Mouse (Mus musculus) left cerebral cortex, postnatal 10 days (tissue): Measurements from ENCODE around the gene Aqp3. TPM values are rescaled to one million over a fixed set of nuclear protein-coding genes. Genes with fewer than 3 reads are reported as not detected.

Source experiments
- DNase-seq, 2 experiments: peaks; one replicate each; pipeline ENCODE4 v3.0.0; 2021 to 2022; ENCODE audit warnings: low spot score in 2 of 2, mixed read lengths in 1 of 2; ENCODE audit errors: extremely low spot score in 1 of 2
- intact Hi-C: fragments of 180-260 bp; cut with DNase I; formaldehyde crosslinking; loops from one replicate; pipeline ENCODE4 v1.15.1; 2025
- total RNA-seq, 2 experiments: library from RNA; stranded (reverse); gene quantifications; 2 replicates each; pipeline ENCODE4 v1.2.3; 2021

The Aqp3 gene
- total RNA-seq: not detected

- peak in 1 of 2 experiments; percentile 50 for DNase-seq
- intact Hi-C loops: no loop called here
Measured at GRCm38 (mm10) chr4:41097871-41098576, at the start of gene Aqp3. Gene Aqp3 (minus strand): TSS chr4:41098183.

GRCm38 (mm10) chr4:41142601-41143000 lies 44.6 kb upstream of the Aqp3 start:
- intact Hi-C loops: no loop called here

GRCm38 (mm10) chr4:41140174-41140875 lies 42.3 kb upstream of the Aqp3 start:
- no peak for DNase-seq
- intact Hi-C loops: no loop called here

More at GRCm38 (mm10) chr4:41142601-41143000, 44.6 kb upstream of the Aqp3 start:
- DNase-seq: no peak

- no peak for DNase-seq
- intact Hi-C loops: no loop called here
Measured at GRCm38 (mm10) chr4:41136811-41137210, 38.8 kb upstream of the Aqp3 start.

- DNase-seq: no peak
- intact Hi-C loops: no loop called here
Measured at GRCm38 (mm10) chr4:41136454-41136805, 38.4 kb upstream of the Aqp3 start.

GRCm38 (mm10) chr4:41135711-41136453 lies 37.9 kb upstream of the Aqp3 start, which contains the start of gene Ube2r2:
Gene Ube2r2 (plus strand): TSS chr4:41135743.
- peak in 1 of 2 experiments; percentile 83 for DNase-seq
- intact Hi-C loops: no loop called here

- intact Hi-C loops: loop anchor here (5.0 kb wide), 1 partner anchor 32 kb away; no protein-coding TSS in a partner anchor
Measured at GRCm38 (mm10) chr4:41134935-41135710, 37.1 kb upstream of the Aqp3 start.

GRCm38 (mm10) chr4:41133529-41134291 lies 35.7 kb upstream of the Aqp3 start:
- intact Hi-C loops: loop anchor here (5.0 kb wide), 1 partner anchor 34 kb away; no protein-coding TSS in a partner anchor
- DNase-seq: no peak

More at GRCm38 (mm10) chr4:41134935-41135710, 37.1 kb upstream of the Aqp3 start:
- DNase-seq: peak; percentile 47 to 89

- no peak for DNase-seq
- intact Hi-C loops: loop anchor here (5.0 kb wide), 1 partner anchor 35 kb away; no protein-coding TSS in a partner anchor
Measured at GRCm38 (mm10) chr4:41132471-41132870, 34.5 kb upstream of the Aqp3 start.

- intact Hi-C loops: loop anchor here (5.0 kb wide), 2 partner anchors 37 to 157 kb away; no protein-coding TSS in a partner anchor
- DNase-seq: no peak
Measured at GRCm38 (mm10) chr4:41129836-41130235, 31.9 kb upstream of the Aqp3 start.

- intact Hi-C loops: loop anchor here (5.0 kb wide), 1 partner anchor 158 kb away; no protein-coding TSS in a partner anchor
- DNase-seq: peak in 1 of 2 experiments; percentile 65
Measured at GRCm38 (mm10) chr4:41129406-41129805, 31.4 kb upstream of the Aqp3 start.

GRCm38 (mm10) chr4:41124180-41124951 lies 26.4 kb upstream of the Aqp3 start, which contains the start of gene Nol6:
Gene Nol6 (minus strand): TSS chr4:41124455.
- intact Hi-C loops: no loop called here
- peak; percentile 99 for DNase-seq

GRCm38 (mm10) chr4:41118706-41119292 lies 20.8 kb upstream of the Aqp3 start:
- intact Hi-C loops: loop anchor here (1.0 kb wide), 1 partner anchor 68 kb away; no protein-coding TSS in a partner anchor
- DNase-seq: peak in 1 of 2 experiments; percentile 73

- no peak for DNase-seq
- intact Hi-C loops: no loop called here
Measured at GRCm38 (mm10) chr4:41116817-41117216, 18.8 kb upstream of the Aqp3 start.

- no peak for DNase-seq
- intact Hi-C loops: no loop called here
Measured at GRCm38 (mm10) chr4:41115793-41116192, 17.8 kb upstream of the Aqp3 start.

GRCm38 (mm10) chr4:41115074-41115473 lies 17.1 kb upstream of the Aqp3 start:
- no peak for DNase-seq
- intact Hi-C loops: no loop called here
